Mouse (Mus musculus) hindbrain, embryonic 12.5 days (tissue): ENCODE measurements at regions not wholly inside any gene's neighbourhood (a gene's known extent, or its start where the extent isn't known, plus 50 kb on each side); places are given as distances from the start of the nearest gene placed in this dataset.
A peak's percentile ranks its signal among the peaks of the same experiment; 100 is the strongest.

Experiments
- ATAC-seq: fragments of 200-750 bp; cut with Nextera tagmentation; 2 replicates; pipeline ENCODE4 v1.8.0; 2017; ENCODE audit warnings: moderate TSS enrichment; ENCODE audit not compliant: low FRiP score
- H3K27ac ChIP-seq: fragments of 300-500 bp; sonication (generic); 2 replicates; pipeline ENCODE4 v1.5.1; 2016; ENCODE audit warnings: mild to moderate bottlenecking
- H3K27me3 ChIP-seq: fragments of 300-500 bp; sonication (generic); 2 replicates; pipeline ENCODE4 v1.6.1; 2016; ENCODE audit warnings: mild to moderate bottlenecking
- H3K36me3 ChIP-seq: fragments of 300-500 bp; sonication (generic); 2 replicates; pipeline ENCODE4 v1.6.1; 2016; ENCODE audit warnings: mild to moderate bottlenecking
- H3K4me1 ChIP-seq: fragments of 300-500 bp; sonication (generic); 2 replicates; pipeline ENCODE4 v1.6.1; 2016
- H3K4me2 ChIP-seq: fragments of 300-500 bp; sonication (generic); replicated peaks from 2 replicates; pipeline ENCODE4 v1.6.1; 2016; ENCODE audit warnings: mild to moderate bottlenecking
- H3K4me3 ChIP-seq: fragments of 300-500 bp; sonication (generic); 2 replicates; pipeline ENCODE4 v1.5.1; 2016; ENCODE audit warnings: mild to moderate bottlenecking
- H3K9ac ChIP-seq: fragments of 300-500 bp; sonication (generic); 2 replicates; pipeline ENCODE4 v1.6.1; 2016; ENCODE audit warnings: mild to moderate bottlenecking, moderate library complexity
- H3K9me3 ChIP-seq: fragments of 300-500 bp; sonication (generic); replicated peaks from 2 replicates; pipeline ENCODE4 v1.6.1; 2016; ENCODE audit warnings: mild to moderate bottlenecking
- WGBS: fragments of 180-500 bp; shearing (Covaris S2); methylation state at CpG from one replicate; pipeline ENCODE4 v1.1.7; 2016; 5-methylcytosine and 5-hydroxymethylcytosine counted together

DNA sequence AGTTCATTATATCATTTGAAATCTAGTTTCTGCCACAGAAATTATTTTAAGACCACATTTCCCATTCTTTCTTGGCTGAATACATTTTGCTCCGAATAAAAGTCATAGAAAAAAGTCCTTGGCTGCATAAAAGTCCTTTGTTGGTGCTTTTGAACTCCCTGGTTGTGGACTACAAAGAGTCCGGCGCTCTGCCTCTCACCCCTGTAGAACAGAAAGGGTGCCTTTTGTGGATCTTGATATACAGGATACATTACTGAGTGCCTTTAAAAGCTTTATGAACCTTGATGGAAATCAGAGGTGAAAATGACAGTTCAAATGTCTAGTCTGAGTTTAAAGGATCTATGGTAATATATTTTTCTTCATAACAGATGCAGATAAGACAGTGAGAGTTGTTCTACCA, 355.5 kb downstream of the Anxa1 start:
- no peak overlapping the region for H3K4me2 ChIP-seq
- H3K27ac ChIP-seq = no peak overlapping the region
- no peaks in the 10 kb centered on the region for H3K27me3 ChIP-seq
- no peak overlapping the region for H3K4me3 ChIP-seq
- H3K9ac ChIP-seq = no peak overlapping the region
- H3K36me3 ChIP-seq = no peaks in the 10 kb centered on the region
- 52% methylated on average over 3 of the region's 3 CpGs for WGBS
- no peak for ATAC-seq
- no peaks in the 10 kb centered on the region for H3K4me1 ChIP-seq
- H3K9me3 ChIP-seq = no peaks in the 10 kb centered on the region

DNA sequence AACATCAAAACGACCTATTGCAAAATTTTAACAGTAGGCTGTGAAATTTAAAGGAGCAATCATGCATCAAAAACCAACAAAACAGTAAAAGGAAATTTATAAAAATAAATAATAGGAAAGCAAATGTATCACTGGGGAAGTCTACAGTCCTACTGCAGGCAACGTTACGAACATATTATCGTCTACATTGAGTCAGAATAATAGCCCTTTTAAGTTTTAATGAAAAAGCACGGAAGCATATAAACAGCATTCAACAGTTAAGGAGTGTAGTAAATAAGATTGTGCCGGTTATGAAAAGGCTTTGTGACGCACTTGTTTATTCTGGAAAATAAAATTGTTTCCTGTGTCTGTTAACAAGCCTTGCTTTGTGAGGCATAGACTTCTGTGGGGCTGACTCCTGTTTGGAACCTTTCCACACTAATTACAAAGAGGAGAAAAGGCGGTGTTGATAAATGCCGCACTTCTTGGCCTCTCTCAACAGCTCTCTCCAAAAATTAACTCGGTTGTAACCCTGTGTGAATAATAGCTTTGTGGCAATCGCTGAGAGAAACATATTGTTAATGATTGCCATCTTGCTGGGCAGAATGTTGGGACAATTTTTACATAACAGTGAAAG, 363.0 kb downstream of the Anxa1 start:
- H3K9ac ChIP-seq = no peak overlapping the region
- no peak overlapping the region for H3K4me3 ChIP-seq
- peak; percentile 68; the same call in 1 of the 2 replicates for ATAC-seq
- H3K4me1 ChIP-seq = no peaks in the 10 kb centered on the region
- H3K36me3 ChIP-seq = no peaks in the 10 kb centered on the region
- no peaks in the 10 kb centered on the region for H3K9me3 ChIP-seq
- H3K27ac ChIP-seq = no peak overlapping the region
- no peaks in the 10 kb centered on the region for H3K27me3 ChIP-seq
- H3K4me2 ChIP-seq = no peak overlapping the region
- WGBS = 62% methylated on average over 11 of the region's 11 CpGs

DNA sequence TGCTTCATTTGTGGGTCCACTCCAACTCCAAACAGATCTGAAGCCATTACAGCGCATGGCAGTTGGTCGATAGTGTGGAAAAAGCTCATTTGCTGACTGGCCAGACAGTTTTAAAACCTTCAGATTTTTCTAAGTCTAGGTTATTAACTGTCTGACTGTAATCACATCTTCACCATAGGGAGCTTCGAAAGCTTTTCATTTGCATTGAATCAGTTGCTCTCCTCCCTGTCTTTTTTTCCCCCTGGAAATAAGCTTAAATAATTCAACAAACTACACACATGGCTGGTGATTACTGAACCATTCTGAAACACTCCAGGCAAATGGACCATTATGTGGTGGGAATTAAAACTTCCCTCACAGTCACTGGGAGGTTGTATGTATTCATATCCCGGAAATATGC, 376.6 kb downstream of the Anxa1 start:
- Histone ChIP-seq H3K4me1 (0 out of 2 replicates have a peak, but pooled peaks cover 3% of the 10 kb centered on the region), H3K36me3 (no peaks in the 10 kb centered on the region), H3K27me3 (no peaks in the 10 kb centered on the region), H3K27ac (no peak overlapping the region), H3K9ac (no peak overlapping the region), H3K9me3 (no peaks in the 10 kb centered on the region), H3K4me3 (no peak overlapping the region), H3K4me2 (no peak overlapping the region)
- WGBS = 73% methylated on average over 4 of the region's 4 CpGs
- ATAC-seq = peak; percentile 66; the same call in 1 of the 2 replicates

DNA sequence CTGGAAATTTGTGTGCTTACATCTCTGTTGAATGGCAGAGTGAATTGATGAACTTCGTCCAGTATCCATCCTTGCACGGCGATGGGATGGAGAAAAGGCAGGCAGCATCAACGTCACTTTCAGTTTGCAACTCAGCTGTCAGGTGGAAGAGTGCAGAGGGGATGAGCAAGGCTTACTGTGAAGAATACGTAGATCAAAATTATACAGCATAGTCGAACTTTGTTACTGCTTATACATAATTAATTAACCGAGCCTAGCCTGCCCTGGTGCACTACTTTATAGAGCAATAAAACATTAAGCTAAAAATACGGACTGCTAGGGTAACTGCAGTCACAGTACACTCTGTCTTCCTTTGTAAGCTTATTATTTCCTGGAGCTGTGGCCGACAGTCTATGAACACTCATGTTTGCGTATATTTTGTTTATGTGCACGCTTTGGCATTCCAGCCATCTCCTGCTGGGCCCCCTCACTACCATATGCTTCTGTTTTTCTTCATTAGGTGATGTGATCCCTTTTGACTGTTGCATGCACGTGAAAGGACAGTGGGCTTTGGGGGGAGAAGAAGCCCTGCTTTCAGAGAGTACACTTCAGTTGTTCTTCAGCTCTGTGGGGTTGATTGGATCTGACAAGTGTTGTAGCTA, 380.8 kb downstream of the Anxa1 start:
- Histone ChIP-seq H3K36me3 (no peaks in the 10 kb centered on the region), H3K27ac (no peak overlapping the region), H3K4me3 (no peak overlapping the region), H3K4me2 (no peak overlapping the region), H3K9ac (no peak overlapping the region), H3K27me3 (no peaks in the 10 kb centered on the region), H3K4me1 (0 out of 2 replicates have a peak, but pooled peaks cover 3% of the 10 kb centered on the region), H3K9me3 (no peaks in the 10 kb centered on the region)
- peak; percentile 35 for ATAC-seq
- WGBS = 69% methylated on average over 12 of the region's 12 CpGs

DNA sequence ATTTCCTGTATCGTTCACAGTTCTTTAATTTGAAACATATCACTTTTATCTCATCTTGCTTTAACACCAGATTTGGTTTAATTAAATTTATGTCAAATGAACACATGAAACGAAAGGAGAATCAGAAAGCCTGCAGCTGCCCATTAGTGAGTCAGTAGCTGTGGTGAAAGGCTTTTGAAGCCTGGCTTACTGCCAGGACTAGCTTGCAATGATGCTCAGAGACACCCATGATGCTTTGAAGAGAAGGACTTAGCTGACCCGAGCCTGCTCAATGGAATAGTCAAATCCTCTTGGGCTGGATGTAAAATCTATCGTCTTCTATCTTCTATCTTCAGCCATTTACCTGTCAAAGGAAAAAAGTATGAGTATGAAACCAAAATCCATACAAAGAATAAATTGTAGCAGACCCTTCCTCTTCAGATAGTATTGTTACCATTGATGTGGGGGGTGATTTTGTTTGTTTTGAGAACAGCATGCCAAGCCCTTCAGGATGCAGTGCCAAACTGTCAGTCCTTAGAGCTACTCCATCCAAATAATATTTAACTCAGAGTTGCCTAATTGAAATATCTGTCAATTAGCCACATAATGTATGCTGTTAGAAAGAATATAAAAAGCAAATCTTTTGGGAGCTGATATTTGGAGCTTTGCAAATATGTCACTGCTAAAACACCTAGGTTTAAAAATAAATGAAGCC, 384.7 kb downstream of the Anxa1 start:
- H3K4me2 ChIP-seq = no peak overlapping the region
- peak; percentile 71; the same call in 1 of the 2 replicates for ATAC-seq
- 0 out of 2 replicates have a peak, but pooled peaks cover 3% of the 10 kb centered on the region for H3K4me1 ChIP-seq
- no peak overlapping the region for H3K4me3 ChIP-seq
- no peak overlapping the region for H3K9ac ChIP-seq
- no peaks in the 10 kb centered on the region for H3K27me3 ChIP-seq
- H3K9me3 ChIP-seq = no peaks in the 10 kb centered on the region
- WGBS = 64% methylated on average over 4 of the region's 4 CpGs
- no peaks in the 10 kb centered on the region for H3K36me3 ChIP-seq
- no peak overlapping the region for H3K27ac ChIP-seq

DNA sequence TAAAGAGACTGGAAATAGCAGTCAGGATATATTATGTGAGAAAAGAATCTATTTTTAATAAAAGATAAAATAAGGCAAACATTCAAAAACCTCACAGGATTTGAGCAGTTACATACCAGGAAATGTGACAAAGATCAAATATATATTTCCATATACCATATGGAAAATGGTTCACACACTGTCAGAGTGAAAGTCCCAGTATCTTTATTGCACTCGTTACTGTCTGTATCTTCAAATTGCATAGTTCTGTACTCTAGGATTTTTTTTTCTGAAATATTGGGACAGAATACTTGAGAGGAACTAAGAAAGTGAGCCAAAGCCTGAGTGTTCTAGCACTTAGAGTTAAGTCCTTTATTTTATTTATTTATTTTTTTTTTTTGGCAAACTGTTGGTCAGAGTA, 403.5 kb downstream of the Anxa1 start:
- Histone ChIP-seq H3K27ac (no peak overlapping the region), H3K27me3 (no peaks in the 10 kb centered on the region), H3K4me3 (no peak overlapping the region), H3K9ac (no peak overlapping the region), H3K4me1 (no peaks in the 10 kb centered on the region), H3K4me2 (no peak overlapping the region), H3K9me3 (no peaks in the 10 kb centered on the region), H3K36me3 (no peaks in the 10 kb centered on the region)
- WGBS = 85% methylated on average over 1 of the region's 1 CpGs
- ATAC-seq = no peak

DNA sequence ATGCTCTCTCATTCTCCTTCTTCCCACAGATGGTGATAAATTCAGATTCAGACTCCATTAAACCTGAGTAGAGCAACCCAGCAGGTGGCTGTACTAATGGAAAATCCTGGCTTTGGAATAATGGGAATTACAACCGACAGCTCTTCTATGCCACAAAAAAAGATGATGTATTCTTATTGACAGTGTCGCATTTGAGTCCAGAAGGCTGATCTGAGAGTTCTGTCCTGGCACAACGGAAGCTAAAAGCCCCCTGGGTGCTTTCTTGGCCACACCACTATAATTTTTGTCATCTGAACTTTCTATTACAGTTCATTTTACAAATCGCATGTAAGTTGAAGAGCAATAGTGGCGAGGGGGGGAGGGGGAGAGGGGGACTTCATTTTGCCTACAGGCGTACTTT, 411.9 kb downstream of the Anxa1 start:
- 73% methylated on average over 6 of the region's 6 CpGs for WGBS

DNA sequence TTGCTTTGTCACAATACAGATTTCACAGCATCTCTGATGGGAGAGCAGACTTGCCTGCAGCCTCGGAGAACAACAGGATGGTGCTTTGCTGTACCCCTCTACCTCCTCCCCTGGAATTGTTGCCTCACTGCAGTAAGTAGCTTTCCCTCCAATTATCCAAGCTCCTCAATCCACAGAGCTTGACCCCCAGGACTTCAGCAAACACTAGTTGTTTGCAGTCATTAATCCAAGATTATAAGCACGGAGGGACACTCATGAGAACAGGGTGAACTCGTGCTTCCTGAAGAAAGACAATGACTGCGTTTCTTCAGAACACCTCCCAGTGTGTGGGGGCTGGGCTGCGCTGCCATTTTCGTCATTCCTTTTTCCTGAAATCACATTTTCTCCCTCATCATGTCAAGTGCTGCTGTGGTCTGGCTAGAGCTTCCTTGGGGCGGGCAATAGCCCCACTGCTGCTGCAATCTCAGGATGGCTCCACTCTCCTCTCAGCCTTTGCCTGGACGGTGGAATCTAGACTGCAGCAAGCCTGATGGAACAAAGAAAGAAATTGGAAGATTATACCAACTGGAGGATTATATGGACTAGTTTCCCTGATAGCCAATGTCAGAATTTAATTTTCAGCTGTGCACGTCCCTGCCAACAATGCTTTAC, 413.0 kb downstream of the Anxa1 start:
- Histone ChIP-seq H3K9me3 (no peaks in the 10 kb centered on the region), H3K9ac (no peak overlapping the region), H3K27ac (no peak overlapping the region), H3K4me3 (no peak overlapping the region), H3K36me3 (no peaks in the 10 kb centered on the region), H3K27me3 (no peaks in the 10 kb centered on the region), H3K4me2 (no peak overlapping the region), H3K4me1 (no peaks in the 10 kb centered on the region)
- ATAC-seq = 0 out of 2 replicates have a peak, but pooled peaks have one; percentile 40
- WGBS = 43% methylated on average over 9 of the region's 9 CpGs

More for the DNA sequence above, 411.9 kb downstream of the Anxa1 start:
- H3K4me3 ChIP-seq = no peak overlapping the region
- H3K9ac ChIP-seq = no peak overlapping the region
- H3K4me1 ChIP-seq = no peaks in the 10 kb centered on the region
- H3K27me3 ChIP-seq = no peaks in the 10 kb centered on the region
- H3K4me2 ChIP-seq = no peak overlapping the region
- no peak overlapping the region for H3K27ac ChIP-seq
- ATAC-seq = no peak
- no peaks in the 10 kb centered on the region for H3K36me3 ChIP-seq
- H3K9me3 ChIP-seq = no peaks in the 10 kb centered on the region

DNA sequence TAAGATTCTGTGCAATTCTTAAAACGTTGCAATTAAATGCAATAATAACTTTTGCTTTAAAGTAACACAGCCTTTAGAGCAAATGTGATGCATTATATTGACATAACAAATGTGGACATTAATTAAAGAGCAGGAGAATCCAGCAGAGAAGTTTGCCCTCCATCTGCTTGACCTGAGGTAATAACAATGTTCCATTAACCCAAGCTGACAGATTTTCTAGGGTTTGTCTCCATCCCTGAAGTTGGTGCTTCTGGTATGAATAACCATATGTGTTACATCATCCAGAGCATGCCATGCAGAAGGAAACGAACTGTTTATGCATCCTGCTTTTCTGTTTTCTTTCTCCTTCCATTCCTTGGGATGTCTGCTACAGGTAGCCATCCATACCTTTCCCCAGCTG, 414.0 kb downstream of the Anxa1 start:
- H3K27ac ChIP-seq = no peak overlapping the region
- 75% methylated on average over 2 of the region's 2 CpGs for WGBS
- no peaks in the 10 kb centered on the region for H3K9me3 ChIP-seq
- no peak overlapping the region for H3K4me2 ChIP-seq
- H3K27me3 ChIP-seq = no peaks in the 10 kb centered on the region
- ATAC-seq = no peak
- H3K4me3 ChIP-seq = no peak overlapping the region
- no peak overlapping the region for H3K9ac ChIP-seq
- no peaks in the 10 kb centered on the region for H3K4me1 ChIP-seq
- H3K36me3 ChIP-seq = no peaks in the 10 kb centered on the region

DNA sequence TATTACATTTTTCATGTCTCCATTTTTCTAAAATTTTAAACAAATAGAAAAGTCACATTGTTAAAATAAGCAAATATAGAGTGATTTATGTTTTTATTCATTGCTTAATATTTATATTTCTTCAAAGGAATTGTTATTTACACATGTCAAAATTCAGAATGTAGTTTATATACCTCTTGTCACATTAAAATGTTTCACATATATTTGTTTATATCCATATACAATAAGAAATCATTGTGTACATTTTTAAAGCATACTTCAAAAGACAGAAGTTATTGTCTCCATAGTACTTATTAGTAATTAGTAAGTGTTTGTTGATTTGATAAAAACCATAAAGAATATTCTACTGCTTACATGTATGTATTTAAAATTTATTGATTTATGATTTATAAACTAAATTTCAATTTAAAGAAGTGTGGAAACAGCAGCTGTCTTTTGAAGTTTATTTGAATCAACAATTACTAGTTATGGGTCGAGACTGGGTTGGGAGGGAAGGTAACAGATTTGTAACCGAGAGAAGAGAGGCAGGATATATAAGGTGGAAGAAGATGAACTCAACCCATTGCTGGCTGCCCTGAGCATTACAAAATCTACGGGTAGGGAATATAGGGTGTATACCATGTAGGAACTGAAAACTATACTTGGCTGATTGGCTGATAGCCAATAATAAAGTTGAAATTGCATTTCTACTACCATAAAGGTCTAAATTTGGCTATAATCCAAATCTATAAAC, 420.8 kb downstream of the Anxa1 start:
- Histone ChIP-seq H3K36me3 (no peaks in the 10 kb centered on the region), H3K9ac (no peak overlapping the region), H3K4me1 (no peaks in the 10 kb centered on the region), H3K4me2 (no peak overlapping the region), H3K27ac (no peak overlapping the region), H3K4me3 (no peak overlapping the region), H3K9me3 (no peaks in the 10 kb centered on the region), H3K27me3 (no peaks in the 10 kb centered on the region)
- ATAC-seq = no peak
- 84% methylated on average over 3 of the region's 3 CpGs for WGBS

DNA sequence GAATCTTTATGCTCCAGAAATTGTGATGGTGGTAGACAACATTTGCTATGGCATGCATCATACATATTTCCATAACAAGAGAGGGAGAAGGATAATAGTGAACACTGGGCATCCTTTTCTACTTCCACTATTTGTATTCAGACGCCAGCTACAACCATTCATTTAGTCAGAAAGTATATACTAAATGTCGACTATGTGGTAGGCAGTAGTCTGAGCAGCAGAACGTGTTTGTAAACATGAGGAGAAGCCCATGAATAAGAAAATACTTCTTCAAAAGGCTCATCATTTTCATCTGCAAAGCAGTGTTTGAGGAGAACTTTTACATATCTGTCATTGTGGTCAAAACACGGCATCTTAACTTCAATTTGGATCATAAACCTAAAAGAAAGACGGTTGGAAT, 421.4 kb downstream of the Anxa1 start:
- no peak overlapping the region for H3K4me2 ChIP-seq
- ATAC-seq = no peak
- H3K36me3 ChIP-seq = no peaks in the 10 kb centered on the region
- H3K27me3 ChIP-seq = no peaks in the 10 kb centered on the region
- no peaks in the 10 kb centered on the region for H3K4me1 ChIP-seq
- no peaks in the 10 kb centered on the region for H3K9me3 ChIP-seq
- no peak overlapping the region for H3K27ac ChIP-seq
- H3K9ac ChIP-seq = no peak overlapping the region
- no peak overlapping the region for H3K4me3 ChIP-seq
- WGBS = 82% methylated on average over 5 of the region's 5 CpGs

DNA sequence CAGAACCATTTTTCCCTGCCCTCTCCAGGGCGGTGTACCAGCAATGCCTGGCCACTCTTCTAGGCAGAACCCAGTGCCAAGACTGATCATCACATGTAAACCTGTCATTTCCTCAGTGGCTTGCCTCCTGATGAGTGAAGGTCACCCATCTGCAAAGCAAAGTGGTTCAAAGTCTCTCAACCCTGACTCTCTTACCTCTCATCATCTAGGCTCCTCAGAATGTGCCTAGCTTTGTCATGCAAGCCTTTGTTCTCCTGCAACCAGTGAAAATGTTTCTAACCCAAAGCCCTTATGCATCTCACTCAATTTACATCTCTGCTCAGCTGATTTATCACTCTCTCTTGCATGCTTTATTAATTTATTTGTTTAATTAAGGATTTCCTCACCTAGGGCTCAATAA, 445.5 kb downstream of the Anxa1 start:
- no peak overlapping the region for H3K9ac ChIP-seq
- H3K36me3 ChIP-seq = no peaks in the 10 kb centered on the region
- H3K4me1 ChIP-seq = no peaks in the 10 kb centered on the region
- H3K27me3 ChIP-seq = no peaks in the 10 kb centered on the region
- ATAC-seq = no peak
- 96% methylated on average over 1 of the region's 1 CpGs for WGBS
- H3K4me3 ChIP-seq = no peak overlapping the region
- no peak overlapping the region for H3K27ac ChIP-seq
- no peak overlapping the region for H3K4me2 ChIP-seq
- H3K9me3 ChIP-seq = no peaks in the 10 kb centered on the region
